Mouse (Mus musculus) right cerebral cortex, adult 2 months (tissue): ENCODE measurements around the gene Brip1.

Experiments
- DNase-seq, 2 experiments: peaks; one replicate each; pipeline ENCODE4 v3.0.0; 2021 to 2022; ENCODE audit warnings: low spot score in 2 of 2

Brip1 gene

DNA sequence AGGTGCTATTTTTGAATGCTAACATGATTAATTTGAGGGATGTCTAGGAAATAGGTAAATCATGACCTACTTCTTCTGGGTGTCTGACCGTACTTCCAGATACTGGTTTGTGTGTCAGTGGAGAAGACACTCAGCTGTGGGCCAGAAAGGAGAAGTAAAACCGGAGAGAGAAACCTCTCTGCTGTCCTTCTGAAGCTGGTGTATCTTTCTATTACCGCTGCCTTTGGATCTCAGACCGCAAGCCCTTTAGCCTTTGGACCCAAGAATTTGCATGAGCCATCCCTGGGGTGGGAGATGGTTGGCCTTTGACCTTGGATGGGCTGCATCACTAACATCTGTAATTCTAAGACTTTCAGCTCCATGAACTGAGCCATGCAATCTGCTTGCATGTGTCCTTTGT lies 93.7 kb downstream of the Brip1 start:
- no peak for DNase-seq

DNA sequence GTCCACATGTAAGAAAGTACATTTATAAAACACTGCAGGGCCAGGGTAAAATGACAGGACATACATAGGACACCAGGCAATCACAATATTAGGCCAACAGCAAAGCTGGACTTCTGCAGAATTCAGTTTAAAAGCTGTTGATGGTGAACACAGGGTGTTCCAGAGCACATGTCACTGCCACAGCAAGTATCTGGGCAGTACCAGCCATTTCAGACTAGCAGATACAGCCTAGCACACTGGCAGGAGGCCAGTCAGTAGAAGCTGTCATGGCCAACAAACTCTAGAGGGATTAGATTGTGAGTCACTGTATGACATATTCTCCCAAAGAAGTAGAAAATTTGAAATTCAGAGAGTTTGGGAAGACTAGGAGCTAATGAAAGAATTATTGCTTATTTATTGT lies 94.4 kb downstream of the Brip1 start:
- no peak for DNase-seq

DNA sequence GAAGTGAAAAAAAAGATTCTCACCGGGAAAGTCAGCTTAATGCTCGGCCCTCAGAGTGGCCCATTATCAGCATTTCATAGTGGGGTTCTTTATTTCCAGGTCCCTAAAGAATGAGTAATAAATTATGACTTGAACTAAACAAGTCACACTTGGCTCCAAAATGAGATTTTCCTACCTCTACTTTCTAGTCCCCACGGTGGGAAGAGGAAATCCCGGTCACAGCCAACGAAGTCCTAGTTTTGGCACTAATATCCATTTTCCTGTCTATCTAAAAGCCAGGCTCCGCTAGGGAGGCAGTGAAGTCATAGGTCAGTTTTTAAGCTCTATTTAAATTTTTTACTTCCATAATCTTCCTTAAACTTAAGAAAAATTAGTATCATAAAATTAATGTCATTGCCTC lies 99.8 kb downstream of the Brip1 start:
- no peak for DNase-seq

DNA sequence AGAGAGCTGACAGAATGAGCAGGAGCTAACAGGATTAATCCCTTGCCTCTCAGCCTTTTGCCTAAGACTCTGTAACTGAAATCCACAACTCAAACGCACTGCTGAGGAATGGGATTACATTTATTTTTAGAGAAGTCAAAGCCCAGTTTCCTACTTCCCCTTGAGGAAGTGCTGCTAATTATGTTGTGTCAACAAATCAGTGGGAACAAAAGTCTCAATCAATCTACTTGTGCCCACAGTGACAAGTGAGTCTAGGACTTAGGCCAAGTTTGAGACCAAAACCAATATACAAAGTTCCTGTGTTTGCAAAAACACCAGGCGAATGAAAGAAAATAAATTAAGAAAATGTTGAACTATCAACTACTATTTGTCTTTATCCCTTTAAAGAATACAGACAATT lies 101.7 kb downstream of the Brip1 start:
- DNase-seq: no peak

DNA sequence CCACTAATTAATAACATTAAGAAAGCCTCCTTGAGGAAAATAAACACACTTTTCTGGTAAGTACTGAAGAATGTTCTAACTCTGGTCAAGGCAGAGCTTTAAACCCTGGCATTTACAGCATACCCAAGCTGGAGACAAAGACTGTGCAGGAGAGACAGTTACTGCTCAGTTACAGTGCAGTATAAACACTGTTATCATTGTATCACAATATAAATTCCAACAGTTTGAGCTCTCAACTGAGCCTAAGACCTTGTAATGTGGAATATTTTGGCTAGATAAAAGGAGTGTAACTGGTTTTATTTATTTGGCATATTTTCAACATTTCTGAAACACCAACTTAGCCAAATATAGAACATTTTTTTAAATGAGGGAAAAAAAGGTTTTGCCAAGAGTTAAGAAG lies 112.2 kb downstream of the Brip1 start:
- no peak for DNase-seq

DNA sequence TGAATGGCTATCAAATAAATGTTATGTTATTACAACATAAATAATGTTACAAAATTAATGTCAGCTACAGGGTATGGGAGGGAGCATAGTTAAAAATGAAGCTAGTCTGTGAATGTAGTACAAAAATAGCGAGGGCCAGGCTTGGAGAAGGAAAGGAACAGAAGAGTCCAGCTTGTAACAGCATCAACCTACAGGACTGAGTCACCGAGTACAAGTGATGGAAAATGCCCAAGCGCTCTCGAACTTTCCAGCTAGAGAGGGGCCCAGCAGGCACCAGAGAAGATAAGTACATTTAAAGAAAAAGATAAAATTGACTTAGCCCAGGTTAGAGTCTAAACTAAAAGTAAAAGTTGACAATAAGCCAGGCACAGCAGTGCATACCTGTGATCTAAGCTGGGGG lies 116.5 kb downstream of the Brip1 start:
- DNase-seq: peak; percentile 25 to 36

DNA sequence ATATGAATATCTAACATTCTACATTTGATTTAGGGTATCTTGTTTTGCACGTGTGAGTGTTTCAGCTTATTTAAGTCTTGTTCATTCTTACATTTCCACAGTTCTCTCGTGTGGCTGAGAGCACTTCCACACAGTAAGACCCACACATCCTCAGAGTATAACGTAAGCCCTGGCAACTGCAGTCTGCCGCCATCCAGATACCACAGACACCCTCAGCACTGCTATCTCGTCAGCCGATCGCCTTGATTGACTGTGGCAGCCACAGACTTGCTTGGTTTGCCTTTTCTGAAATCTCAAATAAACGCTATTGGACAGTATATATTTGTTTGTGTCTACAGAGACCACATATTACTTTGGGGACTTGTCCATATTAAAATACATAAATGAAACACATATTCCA lies 123.0 kb downstream of the Brip1 start:
- DNase-seq: no peak

DNA sequence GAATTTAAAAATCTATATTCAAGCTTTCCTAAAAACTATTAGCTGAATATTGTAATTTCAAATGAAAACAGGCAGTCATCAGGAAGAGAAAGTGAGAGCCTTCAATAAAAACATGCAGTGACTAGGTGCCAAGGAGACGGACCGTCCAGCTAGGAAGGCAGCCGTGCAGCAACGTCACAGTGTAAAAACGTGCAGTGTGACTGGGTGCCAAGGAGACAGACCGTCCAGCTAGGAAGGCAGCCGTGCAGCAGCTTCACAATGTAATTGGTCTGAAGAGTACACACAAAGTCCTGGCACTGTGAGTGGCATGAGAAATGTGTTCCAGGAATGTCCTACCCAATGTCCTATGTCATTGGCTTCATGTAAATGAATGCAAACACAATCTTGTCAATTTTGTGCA lies 124.0 kb downstream of the Brip1 start:
- DNase-seq: no peak

DNA sequence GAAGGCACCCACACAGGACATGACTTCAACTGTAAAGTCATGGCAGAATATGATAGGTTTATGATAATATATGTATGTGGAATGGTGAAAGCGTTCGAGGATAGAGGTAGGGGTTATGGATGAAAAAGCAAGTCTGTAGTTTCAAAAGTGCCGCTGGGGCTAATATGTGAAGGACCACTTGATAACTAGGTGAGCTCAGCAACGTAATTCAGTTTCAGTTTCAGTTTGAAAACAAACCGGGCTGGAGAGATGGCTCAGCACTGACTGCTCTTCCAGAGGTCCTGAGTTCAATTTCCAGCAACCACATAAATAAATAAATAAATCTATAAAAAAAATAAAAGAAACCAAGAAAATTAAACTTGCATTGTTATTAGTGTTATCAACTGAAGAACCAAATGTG lies 124.6 kb downstream of the Brip1 start:
- no peak for DNase-seq

DNA sequence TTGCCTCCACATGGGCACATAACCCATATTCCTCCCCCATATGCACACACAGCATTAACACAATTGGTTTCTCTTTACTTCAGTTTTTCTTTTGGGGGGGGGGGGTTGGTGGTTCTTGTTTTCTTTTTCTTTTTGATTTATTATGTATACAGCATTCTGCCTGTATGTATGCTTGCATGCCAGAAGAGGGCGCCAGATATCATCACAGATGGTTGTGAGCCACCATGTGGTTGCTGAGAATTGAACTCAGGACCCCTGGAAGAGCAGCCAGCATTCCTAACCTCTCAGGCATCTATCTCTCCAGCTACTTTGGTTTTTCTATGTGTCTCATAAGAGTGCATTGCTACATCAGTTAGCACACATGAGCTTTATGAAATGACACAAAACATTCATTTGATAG lies 125.6 kb downstream of the Brip1 start:
- DNase-seq: no peak

DNA sequence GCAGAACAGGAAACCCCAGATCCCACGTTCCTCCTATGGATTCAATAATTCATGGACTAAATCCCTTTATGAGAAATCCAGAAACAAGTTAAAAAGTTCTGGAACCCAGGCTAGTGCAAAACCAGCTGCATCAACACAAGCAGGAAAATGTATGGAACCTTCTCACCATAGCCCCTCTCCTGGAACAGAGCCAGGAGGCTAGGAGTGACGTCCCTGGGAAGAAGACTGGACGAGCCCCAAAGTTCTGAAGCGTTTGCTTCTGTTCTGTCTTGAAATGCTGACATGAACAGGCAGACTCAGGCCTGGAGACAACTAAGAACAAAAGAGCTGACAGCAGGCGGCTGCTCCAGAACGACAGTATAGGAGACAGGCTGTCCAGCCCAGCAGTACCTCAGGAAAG lies 132.3 kb downstream of the Brip1 start:
- DNase-seq: no peak

DNA sequence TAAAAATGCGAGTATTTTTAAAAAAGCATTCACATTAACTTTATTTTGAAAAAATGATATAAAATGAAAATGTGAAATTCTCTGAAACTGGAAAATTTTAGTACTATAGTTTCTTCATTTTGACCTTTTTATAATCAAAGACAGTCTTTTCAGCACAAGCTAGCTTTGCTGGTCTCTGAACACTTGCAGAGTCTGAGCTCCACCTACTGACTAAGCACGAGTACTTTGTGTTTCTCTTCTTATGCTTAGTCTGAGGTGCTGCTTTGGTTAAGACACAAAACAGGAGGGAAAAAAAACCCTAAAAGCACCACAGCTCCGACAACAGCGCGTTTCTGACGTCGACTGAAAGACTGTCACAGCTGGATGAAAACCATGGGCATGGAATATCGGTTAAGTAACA lies 133.8 kb downstream of the Brip1 start:
- peak; percentile 16 to 22 for DNase-seq

DNA sequence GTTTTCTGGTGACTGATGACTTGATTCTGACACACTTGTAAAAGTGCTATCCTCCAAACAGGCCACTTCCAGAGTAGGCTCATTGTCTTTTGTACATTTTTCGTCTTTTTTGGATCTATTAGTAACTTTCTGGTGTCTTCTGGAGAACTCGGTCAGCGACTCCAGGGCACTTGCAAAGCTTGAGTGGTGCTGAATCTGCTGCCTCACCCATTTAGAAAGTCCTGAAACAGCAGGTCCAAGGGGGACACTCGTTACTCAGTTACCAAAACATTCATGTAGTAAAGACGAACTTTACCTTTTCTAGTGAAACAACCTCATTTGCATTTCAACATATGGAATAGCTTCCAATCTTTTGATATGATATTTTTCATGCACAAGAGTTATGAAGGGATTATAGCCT lies 136.1 kb downstream of the Brip1 start:
- DNase-seq: no peak

DNA sequence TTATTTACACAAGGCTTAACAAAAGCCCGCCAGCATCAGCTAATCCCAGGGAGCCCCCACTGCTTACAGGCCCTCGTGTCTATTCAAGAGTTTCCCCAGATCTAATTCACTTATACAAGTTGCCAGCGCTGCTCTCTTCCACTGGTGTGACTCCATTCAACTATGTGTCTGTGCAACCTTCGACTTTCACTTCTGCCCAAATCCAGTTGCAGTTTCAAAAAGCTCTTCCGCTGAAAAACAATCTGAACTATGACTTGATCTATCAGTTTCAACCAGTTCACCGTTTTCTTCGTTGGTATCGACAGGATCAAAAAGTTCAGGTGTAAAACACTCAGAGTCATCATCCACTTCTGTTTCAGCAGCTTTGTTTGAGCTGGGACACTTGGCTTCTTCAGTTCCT lies 139.8 kb downstream of the Brip1 start:
- DNase-seq: no peak

DNA sequence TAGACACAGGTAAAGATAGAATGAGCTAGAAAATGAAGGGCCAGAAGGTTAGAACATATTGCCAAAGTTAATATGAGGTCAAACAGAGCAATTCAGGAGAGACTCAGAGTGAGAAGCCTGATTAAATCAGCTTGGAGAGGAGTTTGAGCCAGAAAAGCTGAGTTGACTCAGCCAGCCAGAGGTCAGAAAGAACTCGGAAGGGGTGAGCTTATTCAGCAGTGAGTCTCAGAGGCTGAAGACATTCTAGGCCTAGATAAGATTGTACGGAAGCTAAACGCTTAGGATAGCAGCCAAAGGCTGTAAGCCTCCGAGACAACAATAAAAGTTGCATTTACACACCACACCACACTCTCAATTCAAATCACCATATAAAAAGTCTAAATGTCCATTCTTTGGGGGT lies 141.9 kb downstream of the Brip1 start:
- no peak for DNase-seq

DNA sequence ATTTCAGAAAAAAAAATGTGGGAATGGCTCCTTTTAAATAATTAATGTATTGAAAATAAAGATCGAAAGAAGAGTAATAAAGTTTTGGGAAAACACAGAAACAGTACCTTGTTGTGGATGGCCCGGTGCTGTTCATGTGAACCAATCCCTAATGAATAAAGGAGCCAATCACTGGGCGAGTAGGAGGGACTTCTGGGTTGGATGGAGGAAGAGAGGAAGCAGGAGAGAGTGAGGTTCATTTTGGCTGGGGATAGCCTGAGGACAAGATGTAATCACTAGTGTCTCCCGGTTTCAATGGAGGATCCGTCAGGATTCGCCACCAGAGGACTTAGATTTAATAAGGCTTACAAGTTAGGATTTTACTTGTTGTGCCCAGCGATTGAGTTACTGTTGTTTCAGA lies 145.2 kb downstream of the Brip1 start:
- DNase-seq: no peak

DNA sequence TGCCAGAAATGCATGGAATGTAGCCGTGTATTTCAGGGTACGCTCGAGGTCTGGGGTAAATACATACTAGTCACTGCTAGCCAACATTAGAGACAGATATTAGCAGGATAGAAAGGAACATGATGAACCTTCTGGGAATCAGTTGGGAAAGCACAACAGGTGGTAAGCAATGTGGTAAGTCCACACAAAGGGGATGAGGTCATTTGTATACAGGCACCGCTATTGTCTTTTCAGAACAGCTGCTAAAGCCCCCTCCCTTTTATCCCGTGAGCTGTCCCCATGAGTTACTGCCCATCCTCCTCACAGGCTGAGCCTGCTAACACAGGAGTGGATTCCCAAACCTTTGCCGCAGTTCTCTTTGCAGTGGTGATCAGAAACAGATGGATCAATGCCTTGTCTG lies 149.6 kb downstream of the Brip1 start:
- no peak for DNase-seq

DNA sequence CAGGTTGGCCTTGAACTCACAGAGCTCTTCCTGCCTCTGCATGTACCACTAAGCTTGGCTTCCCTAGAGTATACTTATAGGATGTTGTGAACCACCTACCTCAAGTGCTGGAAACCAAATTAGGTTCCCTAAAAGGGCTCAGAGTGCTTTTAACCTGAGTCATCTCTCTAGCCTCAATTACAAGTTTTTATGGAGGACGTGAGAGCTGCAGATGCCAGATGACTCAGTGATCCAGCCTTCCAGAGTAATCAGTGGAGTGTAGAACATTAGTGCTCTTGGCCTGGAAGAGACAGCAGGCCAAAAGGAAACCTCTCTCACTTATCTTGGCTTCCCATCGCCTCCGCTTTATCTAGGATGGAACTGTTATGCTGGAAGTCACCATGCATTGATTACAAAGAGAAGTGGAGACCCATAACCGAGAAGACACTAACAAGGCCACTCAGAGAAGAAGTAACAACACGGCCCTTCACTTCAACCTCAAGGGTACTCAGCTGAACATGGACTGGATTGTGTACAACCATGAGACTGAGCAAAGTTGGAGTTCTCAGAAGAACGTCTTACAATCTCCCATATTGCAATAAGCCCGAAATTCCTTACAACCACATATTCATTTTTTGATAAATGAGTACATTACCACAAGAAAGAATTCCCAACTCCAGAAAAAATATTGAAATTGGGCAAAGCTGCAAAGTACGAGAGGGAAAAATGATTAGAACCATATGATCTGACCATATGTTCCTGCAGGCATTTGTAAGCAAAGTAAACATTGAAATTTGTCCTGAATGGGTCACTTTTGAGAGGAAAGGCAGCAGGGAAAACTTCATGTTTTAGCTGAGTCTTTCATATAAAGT lies 150.3 kb downstream of the Brip1 start:
- DNase-seq: no peak

DNA sequence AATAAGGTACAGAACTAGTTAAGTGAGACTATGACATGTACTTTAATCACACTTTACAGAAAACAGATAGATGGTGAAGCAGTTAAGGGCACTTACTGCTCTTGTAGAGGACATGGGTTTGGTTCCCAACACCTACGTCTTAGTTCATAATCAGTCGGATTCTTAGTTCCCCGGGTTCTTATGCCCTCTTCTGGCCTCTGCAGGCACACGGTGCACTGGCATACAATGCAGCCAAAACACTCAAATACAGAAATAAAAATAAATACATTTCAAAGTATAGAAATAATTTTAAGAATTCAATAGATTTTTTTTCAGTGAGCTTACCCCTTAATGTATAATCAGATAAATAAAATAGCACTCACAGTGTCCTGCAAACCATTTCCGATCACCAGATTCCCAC lies 161.0 kb downstream of the Brip1 start:
- no peak for DNase-seq

DNA sequence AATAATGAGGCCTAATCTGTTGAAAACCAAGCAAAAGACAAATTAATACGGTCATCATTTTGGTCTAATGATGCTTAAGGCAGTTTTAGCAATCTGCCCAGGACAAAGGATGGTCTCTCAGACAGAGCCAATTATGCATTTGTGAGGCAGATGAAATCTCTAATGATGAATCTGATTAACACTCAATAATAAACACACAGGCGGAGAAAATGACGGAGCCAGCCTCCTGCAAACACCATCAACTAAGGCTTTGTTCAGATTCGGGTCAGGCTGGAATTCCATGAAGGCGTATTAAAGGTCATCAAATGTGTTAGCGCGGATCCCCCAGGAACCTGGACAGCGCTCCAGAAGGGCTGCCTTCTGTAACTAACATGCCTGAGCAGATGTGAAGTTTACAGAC lies 161.6 kb downstream of the Brip1 start:
- DNase-seq: no peak

DNA sequence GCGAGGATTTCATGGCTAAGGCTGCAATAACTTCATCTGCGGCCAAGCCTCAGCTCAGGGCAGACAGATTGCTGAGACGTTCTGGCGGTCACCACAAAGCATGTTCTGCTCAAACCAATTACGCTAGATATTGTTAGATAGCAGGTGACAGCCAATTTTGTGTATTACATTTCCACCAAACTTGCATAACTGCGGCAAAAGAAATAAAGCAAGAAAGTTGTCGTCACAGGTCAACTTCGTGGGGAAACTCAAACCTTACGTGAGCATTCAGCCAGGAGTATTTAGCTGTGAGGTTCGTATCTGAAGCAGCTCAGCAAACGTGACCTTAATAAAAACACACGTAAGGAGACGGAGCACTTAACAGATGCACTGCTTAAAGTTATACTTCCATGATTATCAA lies 162.3 kb downstream of the Brip1 start:
- DNase-seq: no peak

DNA sequence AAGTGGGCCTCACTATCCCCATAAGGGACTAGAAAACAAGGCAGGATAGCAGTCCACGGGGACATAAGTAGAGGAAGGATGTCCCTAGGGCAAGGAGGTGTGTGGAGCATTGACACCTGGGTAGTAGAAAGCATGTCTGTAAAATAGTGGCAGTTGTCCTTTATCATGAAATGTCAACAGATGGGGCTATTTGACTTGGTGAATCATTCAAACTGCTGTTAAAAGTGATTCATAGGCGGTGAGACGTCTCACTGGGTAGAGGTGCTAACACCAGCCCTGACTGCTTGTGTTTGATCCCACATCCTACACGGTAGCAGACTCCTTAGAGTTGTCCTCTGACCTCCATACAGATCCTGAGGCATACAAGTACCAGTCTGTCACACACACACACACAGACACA lies 168.1 kb downstream of the Brip1 start:
- DNase-seq: no peak

DNA sequence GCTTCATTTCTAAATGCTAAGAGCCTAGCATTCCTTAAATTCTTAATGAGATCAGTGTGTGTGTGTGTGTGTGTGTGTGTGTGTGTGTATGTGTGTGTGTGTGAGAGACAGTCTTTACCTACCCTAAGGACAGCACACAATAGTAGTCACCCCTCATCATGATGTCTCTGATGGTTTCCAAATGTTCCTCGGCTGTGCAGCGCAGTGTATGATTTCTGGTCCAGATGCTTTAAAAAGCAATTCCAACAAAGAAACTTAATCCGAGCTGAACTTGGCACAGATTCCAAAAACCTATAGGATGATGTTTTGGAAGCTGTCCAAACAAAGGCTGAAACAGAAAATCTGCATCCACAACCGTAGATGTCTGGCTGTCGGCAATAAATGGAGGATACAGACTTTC lies 173.0 kb downstream of the Brip1 start:
- no peak for DNase-seq

DNA sequence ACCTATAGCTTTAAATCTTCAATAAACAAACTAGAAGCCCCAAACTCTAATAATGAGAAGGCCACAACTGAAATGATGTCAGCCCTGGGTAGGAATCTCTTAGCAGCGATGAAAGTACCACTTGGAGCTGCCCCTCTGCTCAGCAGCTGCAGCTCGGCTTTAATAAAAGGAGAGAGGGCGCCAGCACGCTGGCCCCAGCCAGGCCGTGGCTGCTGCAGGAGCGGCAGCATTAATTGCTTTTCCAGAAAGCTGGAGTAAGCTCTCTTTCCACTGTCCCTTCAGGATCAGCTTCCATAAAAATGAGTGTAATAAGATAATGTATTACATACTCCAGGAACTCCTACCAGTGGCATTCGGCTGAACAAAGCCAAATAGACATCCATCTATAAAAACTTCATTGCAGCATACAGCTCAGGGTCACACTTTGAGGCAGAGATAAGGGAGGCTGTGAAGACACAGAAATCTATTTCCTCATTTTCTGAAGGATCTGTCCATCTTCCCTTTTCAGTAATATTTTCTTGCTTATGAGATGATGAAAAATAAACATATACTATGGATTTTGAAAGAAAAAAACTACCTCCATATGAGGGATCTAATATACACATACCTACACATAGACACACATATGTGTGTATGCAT lies 174.3 kb downstream of the Brip1 start:
- no peak for DNase-seq
